Mouse (Mus musculus) brain, embryonic 18.5 days (tissue): Measurements from ENCODE around the gene Gm13276.
"Not testable (repeated sequence)": the region's sequence is repeated elsewhere in the genome, so short reads cannot be mapped to it uniquely, and the experiment has no call there.

Experiments
- DNase-seq: peaks from one replicate; pipeline ENCODE4 v3.0.0-alpha.2; 2012; ENCODE audit warnings: low read depth, low spot score

The Gm13276 gene

GRCm38 (mm10) chr4:88782335-88782734 lies 3.2 kb upstream of the Gm13276 start:
- not testable (repeated sequence) for DNase-seq

- DNase-seq: not testable (repeated sequence)
Measured at GRCm38 (mm10) chr4:88788402-88788801, 2.9 kb downstream of the Gm13276 start, which contains the start of gene Gm13277. Gm13277 (plus strand) TSS chr4:88788632.

GRCm38 (mm10) chr4:88791250-88791649 lies 5.7 kb downstream of the Gm13276 start, which contains the start of gene Gm13278:
Gm13278 (plus strand) TSS chr4:88791550.
- not testable (repeated sequence) for DNase-seq

GRCm38 (mm10) chr4:88793936-88794675 lies 8.6 kb downstream of the Gm13276 start, which contains the start of gene Gm13275:
Gm13275 (plus strand) TSS chr4:88794487.
- not testable (repeated sequence) for DNase-seq

GRCm38 (mm10) chr4:88797097-88797496 lies 11.6 kb downstream of the Gm13276 start, which contains the start of gene Gm13279:
Gm13279 (plus strand) TSS chr4:88797397.
- not testable (repeated sequence) for DNase-seq

- DNase-seq: not testable (repeated sequence)
Measured at GRCm38 (mm10) chr4:88799365-88799764, 13.9 kb downstream of the Gm13276 start, which contains the start of gene Gm13285. Gm13285 (plus strand) TSS chr4:88799665.

GRCm38 (mm10) chr4:88802954-88803353 lies 17.4 kb downstream of the Gm13276 start, which contains the start of gene Gm13287:
Gm13287 (plus strand) TSS chr4:88803254.
- DNase-seq: not testable (repeated sequence)

- DNase-seq: not testable (repeated sequence)
Measured at GRCm38 (mm10) chr4:88805231-88805630, 19.7 kb downstream of the Gm13276 start, which contains the start of gene Gm13288. Gm13288 (plus strand) TSS chr4:88805531.

- not testable (repeated sequence) for DNase-seq
Measured at GRCm38 (mm10) chr4:88805761-88806160, 20.3 kb downstream of the Gm13276 start.

- no peak for DNase-seq
Measured at GRCm38 (mm10) chr4:88815928-88816327, 30.4 kb downstream of the Gm13276 start, which contains the start of gene Ifna7. Ifna7 (plus strand) TSS chr4:88816228.

- no peak for DNase-seq
Measured at GRCm38 (mm10) chr4:88819659-88820058, 34.1 kb downstream of the Gm13276 start, which contains the start of gene Ifna11. Ifna11 (plus strand) TSS chr4:88819959.

- DNase-seq: no peak
Measured at GRCm38 (mm10) chr4:88822995-88823394, 37.5 kb downstream of the Gm13276 start.

- not testable (repeated sequence) for DNase-seq
Measured at GRCm38 (mm10) chr4:88827116-88827515, 41.6 kb downstream of the Gm13276 start, which contains the start of gene Ifna6. Ifna6 (plus strand) TSS chr4:88827416.

- DNase-seq: no peak
Measured at GRCm38 (mm10) chr4:88830523-88830922, 45.0 kb downstream of the Gm13276 start.

GRCm38 (mm10) chr4:88835225-88835624 lies 49.7 kb downstream of the Gm13276 start, which contains the start of gene Ifna5:
Ifna5 (plus strand) TSS chr4:88835525.
- DNase-seq: not testable (repeated sequence)
